ENCODE assay signal across 22 mouse cellular contexts in genomic region chr13:56772592-56772991, GRCm38 (mm10). TPM values are rescaled to one million over a fixed set of nuclear protein-coding genes. Genes with fewer than 3 reads are reported as not detected.
DNase-seq lines count a peak whose midpoint lies in the region; ATAC-seq and TF ChIP-seq lines count a peak whose summit lies in the region.
"Had no signal": no experiment of that assay in that cellular context is flagged by ENCODE, and none has a peak within 500 bp of the region (broad histone marks: within the 10 kb centered on the region; RNA-seq: fewer than 3 reads in every experiment).

No protein-coding gene starts in this region.

- H3K27me3 ChIP-seq in forebrain, embryonic 12.5 days: no peaks in the 10 kb centered on the region
- no peaks in the 10 kb centered on the region for H3K27me3 ChIP-seq in forebrain, embryonic 13.5 days
- no peaks in the 10 kb centered on the region for H3K27me3 ChIP-seq in stomach, postnatal 0 days (ENCODE audit: control insufficient read depth, insufficient read depth, low read length)
- H3K27me3 ChIP-seq: embryonic facial prominence, embryonic 12.5 days; hindbrain, embryonic 15.5 days; liver, embryonic 15.5 days; midbrain, embryonic 13.5 days had no signal

- DNase-seq in layer of hippocampus, adult 2 months (ENCODE audit: low spot score in 2 of 2): no peak
- DNase-seq in layer of hippocampus, postnatal 36 days: no peak
- peak; percentile 11 for DNase-seq in thymus, postnatal 0 days (ENCODE audit: low spot score)
- no peak for DNase-seq in thymus, postnatal 4 days
- no peak for DNase-seq in stomach, postnatal 0 days (ENCODE audit: low spot score)
- no peak for DNase-seq in thymus, postnatal 36 days
- DNase-seq: B cell, adult 2 months; cerebellum, postnatal 10 days; gastrocnemius, postnatal 25 days; heart, postnatal 14 days; kidney, adult 8-10 months; kidney, postnatal 4 days; left cerebral cortex, postnatal 4 days; thymus, adult 18-20 months had no signal

- H3K36me3 ChIP-seq in forebrain, embryonic 12.5 days (replicated peaks): no peaks in the 10 kb centered on the region
- no peaks in the 10 kb centered on the region for H3K36me3 ChIP-seq in forebrain, embryonic 13.5 days (ENCODE audit: poor library complexity, severe bottlenecking)
- no peaks in the 10 kb centered on the region for H3K36me3 ChIP-seq in stomach, postnatal 0 days (ENCODE audit: control insufficient read depth, insufficient read depth, low read length)
- H3K36me3 ChIP-seq: embryonic facial prominence, embryonic 12.5 days; heart, embryonic 10.5 days; hindbrain, embryonic 15.5 days; liver, embryonic 15.5 days; midbrain, embryonic 13.5 days had no signal

- H3K9me3 ChIP-seq in forebrain, embryonic 12.5 days: no peaks in the 10 kb centered on the region
- no peaks in the 10 kb centered on the region for H3K9me3 ChIP-seq in forebrain, embryonic 13.5 days (replicated peaks)
- no peaks in the 10 kb centered on the region for H3K9me3 ChIP-seq in stomach, postnatal 0 days (ENCODE audit: control insufficient read depth, low read length)
- H3K9me3 ChIP-seq: embryonic facial prominence, embryonic 12.5 days; heart, embryonic 10.5 days; hindbrain, embryonic 15.5 days; liver, embryonic 15.5 days; midbrain, embryonic 13.5 days had no signal

- ATAC-seq in forebrain, embryonic 12.5 days (ENCODE audit: low FRiP score): no peak
- ATAC-seq in forebrain, embryonic 13.5 days: no peak
- ATAC-seq in stomach, postnatal 0 days (ENCODE audit: low FRiP score, low TSS enrichment): no peak
- ATAC-seq: midbrain, embryonic 13.5 days had no signal

- no peak for TF ChIP-seq EP300 in stomach, postnatal 0 days (optimal IDR thresholded peaks at IDR 0.05)

- WGBS in forebrain, embryonic 12.5 days: 54% methylated on average over 3 of the region's 3 CpGs
- WGBS in forebrain, embryonic 13.5 days: 58% methylated on average over 3 of the region's 3 CpGs
- 43% methylated on average over 3 of the region's 3 CpGs for WGBS in stomach, postnatal 0 days

- H3K4me1 ChIP-seq in forebrain, embryonic 12.5 days: peaks cover 49% of the 10 kb centered on the region
- H3K4me1 ChIP-seq in forebrain, embryonic 13.5 days: peaks cover 51% of the 10 kb centered on the region
- H3K4me1 ChIP-seq in stomach, postnatal 0 days (replicated peaks; ENCODE audit: control insufficient read depth, insufficient read depth): no peaks in the 10 kb centered on the region
- H3K4me1 ChIP-seq: liver, embryonic 15.5 days had no signal

- peak; percentile 39 for TF ChIP-seq CTCF in layer of hippocampus, adult 2 months (conservative IDR thresholded peaks at IDR 0.05)
- TF ChIP-seq CTCF in stomach, postnatal 0 days (IDR thresholded peaks at IDR 0.05; ENCODE audit: low read depth): peak; percentile 53

- no peak overlapping the region for H3K9ac ChIP-seq in forebrain, embryonic 12.5 days
- no peak overlapping the region for H3K9ac ChIP-seq in forebrain, embryonic 13.5 days
- no peak overlapping the region for H3K9ac ChIP-seq in stomach, postnatal 0 days (ENCODE audit: low read length)
- H3K9ac ChIP-seq: embryonic facial prominence, embryonic 12.5 days; hindbrain, embryonic 15.5 days; liver, embryonic 15.5 days; midbrain, embryonic 13.5 days had no signal

- peak overlapping the region; percentile 25; the same call in 1 of the 2 replicates for H3K27ac ChIP-seq in forebrain, embryonic 12.5 days
- no peak overlapping the region for H3K27ac ChIP-seq in forebrain, embryonic 13.5 days
- no peak overlapping the region for H3K27ac ChIP-seq in layer of hippocampus, adult 2 months
- H3K27ac ChIP-seq in stomach, postnatal 0 days (replicated peaks): no peak overlapping the region
- H3K27ac ChIP-seq: embryonic facial prominence, embryonic 12.5 days; heart, embryonic 10.5 days; hindbrain, embryonic 15.5 days; liver, embryonic 15.5 days had no signal

- no peak overlapping the region for H3K4me2 ChIP-seq in forebrain, embryonic 12.5 days
- no peak overlapping the region for H3K4me2 ChIP-seq in forebrain, embryonic 13.5 days
- no peak overlapping the region for H3K4me2 ChIP-seq in stomach, postnatal 0 days (replicated peaks; ENCODE audit: low read depth)
- H3K4me2 ChIP-seq: embryonic facial prominence, embryonic 12.5 days; hindbrain, embryonic 15.5 days; liver, embryonic 15.5 days; midbrain, embryonic 13.5 days had no signal

- H3K4me3 ChIP-seq in forebrain, embryonic 12.5 days (replicated peaks): no peak overlapping the region
- no peak overlapping the region for H3K4me3 ChIP-seq in forebrain, embryonic 13.5 days
- no peak overlapping the region for H3K4me3 ChIP-seq in layer of hippocampus, adult 2 months
- no peak overlapping the region for H3K4me3 ChIP-seq in stomach, postnatal 0 days (ENCODE audit: low read depth, low read length)
- H3K4me3 ChIP-seq: embryonic facial prominence, embryonic 12.5 days; heart, embryonic 10.5 days; hindbrain, embryonic 15.5 days; liver, embryonic 15.5 days; midbrain, embryonic 13.5 days had no signal

RNA-seq across cellular contexts. Expression of gene Gm45623, which starts 19.0 kb away (rescaled TPM):
- 0.22 and 0.38 TPM in 2 replicates for polyA plus RNA-seq in forebrain, embryonic 12.5 days (2016; fragmentation: Nextera tagmentation; extraction: Ambion mirVana)
- 0.37 and 0.55 TPM in 2 replicates for polyA plus RNA-seq in forebrain, embryonic 13.5 days (2015; fragmentation: Nextera tagmentation; extraction: Ambion mirVana)
- 1 to 10 TPM in 1 of 2 experiments, under 1 TPM in 1; 0.96 to 1.6 TPM for total RNA-seq in layer of hippocampus, adult 2 months (2021)
- 1 to 10 TPM in 1 of 2 experiments, under 1 TPM in 1; 0.96 to 1.0 TPM for total RNA-seq in layer of hippocampus, postnatal 36 days (2021)
- 0.17 and 0.27 TPM in 2 replicates for polyA plus RNA-seq in thymus, postnatal 0 days (2015; fragmentation: Nextera tagmentation; extraction: Ambion mirVana)
- 0.97 and 1.5 TPM in 2 replicates for polyA plus RNA-seq in stomach, postnatal 0 days (2015; fragmentation: Nextera tagmentation; extraction: Ambion mirVana)
- total RNA-seq: gastrocnemius, postnatal 25 days; neutrophil, adult 5-6 weeks had no signal
- polyA plus RNA-seq: liver, embryonic 15.5 days had no signal
